Mouse (Mus musculus) activated CD4-positive, CD25-positive, alpha-beta regulatory T cell, adult 4 months (primary cell): ENCODE measurements around the gene Rasgrp1. TPM values are rescaled to one million over a fixed set of nuclear protein-coding genes. Genes with fewer than 3 reads are reported as not detected.

Source experiments
- ATAC-seq: one replicate; pipeline ENCODE4 v1.8.0; 2017
- polyA plus RNA-seq, 2 experiments: library from polyadenylated mRNA; unstranded; fragments of 100-300 nt; shearing (Covaris generic); gene quantifications; one replicate each; pipeline ENCODE4 v1.2.1; 2017

Rasgrp1 gene
- 10 to 100 TPM; 62.0 to 66.3 TPM for polyA plus RNA-seq

DNA sequence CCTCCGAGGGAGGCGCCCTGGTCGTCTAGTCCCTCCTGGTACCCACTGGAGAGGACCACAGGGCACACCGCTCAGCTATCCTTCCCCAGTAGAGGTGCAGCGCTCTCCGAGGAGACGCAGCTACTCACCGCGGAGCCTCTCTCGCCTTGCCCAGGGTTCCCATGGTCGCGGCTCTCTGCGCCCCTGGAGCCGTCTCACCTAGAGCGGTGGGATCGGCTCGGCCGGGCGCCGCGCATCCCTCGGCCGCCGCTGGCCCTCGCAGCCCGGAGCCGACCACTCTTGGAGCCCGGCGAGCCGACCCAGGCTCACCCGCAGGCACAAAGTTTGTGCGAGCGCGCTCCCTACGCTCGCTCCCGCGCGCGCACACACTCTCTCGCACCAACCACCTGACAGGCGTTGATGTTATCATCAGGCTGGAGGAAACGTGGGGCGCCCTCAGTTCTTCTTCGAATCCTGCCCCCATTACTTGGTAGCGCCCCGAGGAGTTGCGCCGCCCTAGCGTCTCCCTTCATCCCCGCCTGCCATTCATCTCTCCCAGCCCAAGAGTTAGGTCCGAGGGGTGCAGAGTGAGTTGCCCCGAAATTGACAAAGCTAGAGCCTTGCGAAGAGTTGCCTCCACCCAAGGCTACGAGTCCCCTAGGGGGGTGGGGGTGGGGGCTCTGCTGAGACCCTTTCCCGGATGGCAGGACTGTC lies at the start of gene Rasgrp1:
Rasgrp1 (minus strand) TSS at position 455 of the 693 bp plus-strand sequence.
- ATAC-seq = peak; percentile 79

DNA sequence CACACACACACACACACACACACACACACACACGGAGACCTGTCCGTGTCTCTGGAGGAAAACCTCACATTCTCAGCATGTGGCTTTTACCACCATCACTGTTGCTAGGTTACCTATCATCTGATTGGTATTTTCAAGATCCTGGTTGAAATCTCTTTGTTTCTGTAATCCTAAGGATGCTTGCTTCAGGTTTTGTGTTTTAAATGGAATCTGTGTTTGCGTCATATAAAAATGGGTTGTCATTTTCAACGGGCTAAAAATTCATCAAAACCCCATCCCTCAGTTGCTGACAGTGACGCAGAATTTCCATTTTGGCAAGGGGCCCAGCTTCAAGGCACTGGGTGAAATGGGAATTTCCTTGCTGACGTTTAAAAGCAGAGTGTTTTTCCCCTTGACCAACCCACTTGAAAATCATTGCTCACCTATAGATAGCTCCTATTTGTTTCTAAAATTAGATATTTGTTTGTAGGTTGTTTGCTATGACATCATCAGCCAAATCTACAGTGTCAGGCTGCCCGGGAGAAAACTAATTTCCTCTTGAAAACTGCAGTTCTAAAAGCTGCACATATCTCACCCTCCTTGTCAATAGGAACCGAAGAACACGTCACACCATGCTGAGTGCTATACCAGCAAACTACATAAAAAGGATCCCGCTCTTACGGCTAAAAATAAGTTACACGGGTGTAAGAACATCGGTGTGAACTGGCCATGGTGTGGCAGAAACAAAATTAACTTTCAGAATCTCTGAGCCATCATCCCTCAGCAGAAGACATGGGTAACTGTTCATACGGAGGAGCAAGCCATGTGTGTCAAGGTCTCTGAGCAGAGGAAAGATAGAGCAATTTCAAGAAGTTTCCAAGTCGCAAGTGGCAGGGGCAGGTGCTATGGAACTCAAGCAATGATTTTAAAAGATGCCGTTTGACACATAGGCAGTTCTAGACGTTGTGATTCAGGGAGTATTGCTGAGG lies 47.4 kb upstream of the Rasgrp1 start:
- ATAC-seq = peak; percentile 80

DNA sequence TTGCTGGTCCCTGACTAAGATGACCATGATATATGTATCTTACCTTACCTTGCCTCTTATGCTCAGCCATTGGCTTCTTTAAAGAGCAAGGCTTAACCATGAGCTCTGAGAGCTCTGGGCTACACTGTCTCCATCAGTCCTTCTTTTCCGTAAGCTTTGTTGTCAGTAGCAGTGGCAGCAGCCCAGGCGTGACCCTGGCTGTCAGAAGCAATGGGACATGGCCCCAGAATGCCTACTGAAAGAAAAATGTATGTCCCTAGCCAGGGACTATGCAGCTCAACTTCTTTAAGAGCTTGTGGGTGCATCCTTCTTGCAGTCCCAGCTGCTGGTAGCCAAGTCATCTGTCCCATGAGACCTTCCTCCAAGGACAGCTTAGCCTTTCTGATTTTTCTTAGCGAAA lies 46.7 kb upstream of the Rasgrp1 start:
- no peak for ATAC-seq

DNA sequence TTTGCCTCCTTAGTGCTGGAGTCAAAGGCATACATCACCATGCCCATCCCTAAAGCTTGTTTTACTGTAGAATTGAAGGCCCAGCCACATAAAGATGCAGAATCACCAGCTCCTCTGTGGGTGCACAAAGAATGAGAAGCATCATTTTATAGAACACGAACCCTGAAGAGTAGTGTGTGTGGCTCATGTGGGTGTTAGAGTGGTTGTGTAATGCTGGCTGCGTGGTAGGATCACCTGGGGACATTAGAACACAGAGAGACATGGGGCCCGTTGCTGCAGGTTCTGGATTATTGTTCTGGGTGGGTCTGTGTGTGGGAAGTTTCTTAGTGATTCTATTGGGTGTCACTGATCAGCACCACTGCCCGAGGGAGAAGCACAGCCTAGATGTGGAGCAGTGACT lies 45.3 kb upstream of the Rasgrp1 start:
- no peak for ATAC-seq

DNA sequence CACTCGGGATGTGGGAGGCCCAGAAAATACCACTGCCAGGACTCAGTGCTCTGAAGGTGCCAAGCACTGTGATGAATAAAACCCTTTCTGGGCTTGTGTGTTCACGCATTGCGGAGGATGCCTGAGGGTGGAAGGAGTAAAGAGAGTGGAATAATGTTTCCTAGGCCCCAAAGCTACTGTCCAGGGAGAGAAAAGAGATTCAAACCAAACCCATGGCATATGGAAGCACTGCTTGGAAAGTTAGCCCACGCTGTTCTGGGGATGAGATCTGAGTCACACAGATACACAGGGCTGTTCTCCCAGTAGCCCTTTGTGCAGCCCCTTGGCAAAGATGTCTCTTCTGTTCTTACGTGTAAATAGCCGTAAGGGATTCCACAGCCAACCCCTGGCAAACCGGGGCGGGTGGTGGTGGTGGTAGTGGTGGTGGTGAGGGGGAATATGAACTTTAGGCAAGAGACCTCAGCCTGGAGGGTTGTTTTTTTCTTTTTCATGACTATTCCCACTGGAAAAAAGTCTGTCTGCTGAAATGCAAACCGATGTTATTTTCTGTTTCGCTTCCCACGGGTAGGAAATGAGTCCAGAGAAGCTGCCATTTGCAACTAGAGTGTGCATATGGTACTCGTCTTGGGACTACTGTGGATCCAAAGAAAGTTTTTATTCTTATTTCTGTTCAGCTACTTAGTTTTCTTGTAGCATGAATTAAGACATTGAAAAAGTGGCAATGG lies 44.3 kb upstream of the Rasgrp1 start:
- no peak for ATAC-seq

DNA sequence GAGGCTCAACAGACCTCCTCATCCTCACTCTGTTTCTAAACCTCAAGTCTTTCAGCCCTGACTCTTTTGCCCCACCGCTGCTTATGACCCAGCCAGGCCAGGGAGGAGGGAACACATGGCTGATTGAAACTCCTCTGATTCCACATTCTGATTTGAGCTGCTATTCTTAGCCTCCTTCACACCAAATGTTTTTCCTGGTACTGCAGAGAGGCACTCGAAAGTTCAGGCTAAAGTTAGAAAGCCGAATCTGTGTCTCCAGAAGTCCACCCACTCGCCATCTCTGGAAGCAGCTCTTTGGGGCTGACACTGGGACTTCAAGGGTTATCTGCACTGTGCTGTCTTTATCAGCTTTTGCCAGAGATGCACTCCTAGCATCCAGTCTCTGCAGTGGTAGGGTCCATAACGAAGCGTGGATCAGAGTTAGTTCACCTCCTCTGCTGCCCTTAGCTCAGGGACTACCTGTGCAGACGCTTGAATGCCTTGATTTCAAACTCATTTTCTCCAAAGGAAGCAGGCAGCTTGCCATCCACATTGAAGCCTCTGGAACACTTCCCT lies 43.3 kb upstream of the Rasgrp1 start:
- no peak for ATAC-seq

DNA sequence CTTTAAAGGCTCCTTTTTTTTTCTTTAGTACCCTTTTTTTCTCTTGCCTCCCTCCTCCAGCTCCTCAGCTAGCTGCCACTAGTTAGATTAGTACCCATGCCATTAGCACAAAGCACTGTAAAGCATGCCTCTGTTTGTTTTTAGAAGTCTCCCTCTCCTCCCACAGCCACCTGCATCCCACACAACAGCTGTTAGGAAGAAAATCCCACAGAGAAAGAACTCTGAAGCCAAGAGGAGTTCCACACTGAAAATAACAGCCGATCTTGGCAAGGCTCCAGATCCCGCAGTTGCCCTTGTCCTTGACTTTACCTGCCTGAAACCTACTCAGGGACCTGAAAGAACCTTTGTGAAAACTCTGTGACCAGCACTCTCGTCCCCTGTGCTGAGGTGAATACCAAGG lies 38.5 kb upstream of the Rasgrp1 start:
- ATAC-seq = no peak

DNA sequence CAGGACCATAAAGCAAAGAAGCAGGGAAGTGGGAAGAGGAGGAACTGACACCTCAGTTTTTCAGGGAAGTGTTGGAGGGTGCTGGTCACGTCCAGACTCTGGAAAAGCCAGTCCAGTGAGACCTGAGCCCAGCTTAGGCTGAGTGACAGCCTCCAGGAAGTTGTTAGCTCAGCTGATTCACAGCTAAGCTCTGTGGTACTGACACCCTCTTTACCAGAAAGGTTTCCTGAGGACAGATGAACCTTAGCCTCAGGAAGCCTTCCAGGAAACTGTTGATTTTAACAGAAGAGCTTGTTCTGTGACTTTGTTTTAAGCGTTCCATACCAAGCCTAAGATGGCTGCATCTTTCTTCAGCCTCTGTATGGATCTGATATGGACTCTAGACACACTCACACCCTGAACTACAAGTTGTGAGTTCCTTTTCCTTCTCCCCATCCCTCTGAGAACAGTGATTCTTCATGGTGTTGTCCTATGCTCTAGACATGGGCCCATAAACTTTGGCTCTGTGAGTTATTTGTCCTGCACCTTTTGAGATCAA lies 31.6 kb upstream of the Rasgrp1 start:
- ATAC-seq = peak; percentile 93

DNA sequence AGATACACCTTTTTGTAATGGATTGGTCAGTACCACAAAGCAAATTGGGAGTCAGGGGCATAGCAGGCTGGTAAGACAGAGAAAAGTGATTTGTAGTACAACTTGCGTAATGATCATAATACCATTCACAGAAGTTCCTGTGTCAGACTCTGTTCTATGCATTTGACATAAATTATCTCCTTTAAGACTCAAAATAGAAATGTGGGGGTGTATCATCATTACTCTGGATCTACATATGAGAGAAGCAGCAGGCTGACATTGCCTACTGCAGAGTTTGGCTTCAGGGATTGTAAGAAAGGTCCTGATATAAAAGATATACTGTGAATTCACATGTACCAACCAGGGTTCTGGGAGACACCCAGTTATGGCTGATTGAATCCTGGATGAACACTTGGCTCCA lies 28.9 kb upstream of the Rasgrp1 start:
- no peak for ATAC-seq

DNA sequence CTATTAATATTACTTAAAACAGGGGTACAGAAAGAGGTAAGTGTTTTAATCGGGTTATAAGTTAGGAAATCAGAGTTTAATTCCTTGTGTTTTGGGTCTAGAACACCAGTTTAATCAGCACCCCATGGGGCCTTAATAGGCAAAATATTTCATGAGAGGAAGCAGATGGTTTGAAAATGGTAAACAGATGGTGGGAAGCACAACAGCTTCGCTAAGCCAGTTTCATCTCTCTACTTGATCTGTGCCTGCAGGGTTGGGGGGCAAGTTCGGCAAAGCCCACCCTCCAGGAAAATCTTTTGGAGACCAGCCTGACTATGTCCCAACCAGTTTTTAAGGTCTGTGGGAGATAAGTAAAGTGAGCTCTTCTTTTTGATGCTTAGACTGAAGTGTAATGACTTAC lies 23.7 kb upstream of the Rasgrp1 start:
- ATAC-seq = no peak

DNA sequence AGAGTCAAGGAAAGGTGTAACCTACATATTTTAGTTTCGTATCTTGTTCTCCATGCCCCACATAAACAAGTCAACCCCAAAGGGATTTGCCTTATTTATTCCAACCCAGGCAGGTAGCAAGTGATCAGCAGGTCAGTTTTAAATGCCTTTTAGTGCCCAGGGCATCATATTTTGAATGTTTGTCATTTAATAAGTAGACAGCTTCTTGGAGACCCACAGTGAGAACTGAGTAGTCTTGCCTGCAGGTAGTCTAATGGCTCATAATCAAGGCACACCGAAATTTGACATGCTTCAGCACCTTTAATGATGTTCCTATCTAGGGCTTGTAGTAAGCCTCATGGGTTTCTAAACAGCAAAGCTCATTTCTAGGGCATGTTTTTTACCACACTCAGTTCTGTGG lies 21.3 kb upstream of the Rasgrp1 start:
- no peak for ATAC-seq

DNA sequence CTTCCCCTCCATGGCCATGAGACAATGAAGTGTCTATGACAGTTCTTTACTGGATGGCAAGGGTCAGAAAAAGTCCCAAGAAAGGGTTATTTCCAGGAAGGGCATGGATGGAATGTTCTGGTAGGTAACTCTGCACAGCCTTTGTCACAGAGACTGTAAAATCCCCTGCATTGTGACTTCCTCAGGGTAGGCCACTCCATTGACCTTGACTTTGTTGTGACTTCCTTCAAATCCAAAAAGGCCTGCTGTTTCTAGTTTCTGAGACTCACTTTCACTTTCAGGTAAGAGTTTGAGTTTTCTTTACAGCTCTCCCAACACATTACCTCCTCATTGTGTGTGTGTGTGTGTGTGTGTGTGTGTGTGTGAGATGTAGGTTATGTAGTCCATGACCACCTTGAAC lies 15.1 kb upstream of the Rasgrp1 start:
- ATAC-seq = peak; percentile 64

DNA sequence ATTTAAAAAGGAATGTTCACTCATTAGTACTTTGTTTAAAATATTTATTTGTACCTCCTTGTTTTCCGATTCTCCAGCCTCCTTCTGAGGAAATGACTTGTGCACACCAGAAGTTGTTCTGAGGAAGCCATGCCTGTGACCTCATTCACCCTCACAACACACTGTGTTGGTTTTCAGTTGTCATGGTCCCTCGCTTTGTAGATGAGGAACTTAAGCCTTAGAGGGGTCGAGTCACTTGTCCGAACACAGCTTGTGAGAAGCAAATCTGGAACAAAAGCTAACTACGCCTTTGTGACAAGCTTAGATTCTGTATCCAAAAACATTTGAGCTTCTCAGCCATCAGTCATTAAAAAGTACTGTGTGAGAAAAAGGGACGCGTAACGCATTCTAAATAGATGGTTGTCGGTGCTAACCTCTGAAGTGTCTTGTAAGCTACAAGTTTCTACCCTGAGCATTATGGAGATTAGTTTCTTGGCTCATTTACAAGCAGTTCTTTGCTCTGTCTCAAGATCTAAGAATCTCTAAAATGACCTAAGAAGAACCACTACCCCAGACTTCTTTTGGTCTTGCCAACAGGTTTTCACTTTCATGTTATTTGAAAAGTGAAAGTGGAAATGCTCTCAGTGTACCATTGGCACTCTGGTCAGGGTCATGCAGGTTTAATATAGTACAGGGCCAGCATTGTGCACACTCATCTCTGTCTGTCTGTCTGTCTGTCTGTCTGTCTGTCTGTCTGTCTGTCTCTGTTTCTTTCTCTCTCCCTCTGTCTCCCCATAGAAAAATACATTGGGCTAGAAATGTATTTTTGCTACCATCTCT lies 9.7 kb upstream of the Rasgrp1 start:
- ATAC-seq = peak; percentile 76

DNA sequence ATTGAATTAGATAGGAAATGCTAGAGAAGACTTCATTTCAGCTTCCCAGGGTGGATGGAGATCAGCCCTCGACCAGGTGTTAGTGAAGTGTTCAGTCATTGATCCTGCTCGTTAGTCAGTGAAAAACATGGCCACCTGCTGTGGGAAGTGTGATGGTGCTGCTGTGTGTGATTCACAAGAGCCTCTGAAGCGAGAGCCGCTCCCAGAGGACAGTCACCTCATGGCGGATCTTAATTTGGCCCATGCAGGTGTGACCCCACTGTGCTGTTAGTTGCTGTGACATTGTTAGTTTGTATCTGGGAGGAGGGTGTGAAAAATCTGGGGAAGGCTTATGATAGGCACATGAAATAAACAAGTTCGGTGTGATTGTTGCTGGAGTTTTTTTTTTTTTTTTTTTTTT lies 7.3 kb upstream of the Rasgrp1 start:
- no peak for ATAC-seq

DNA sequence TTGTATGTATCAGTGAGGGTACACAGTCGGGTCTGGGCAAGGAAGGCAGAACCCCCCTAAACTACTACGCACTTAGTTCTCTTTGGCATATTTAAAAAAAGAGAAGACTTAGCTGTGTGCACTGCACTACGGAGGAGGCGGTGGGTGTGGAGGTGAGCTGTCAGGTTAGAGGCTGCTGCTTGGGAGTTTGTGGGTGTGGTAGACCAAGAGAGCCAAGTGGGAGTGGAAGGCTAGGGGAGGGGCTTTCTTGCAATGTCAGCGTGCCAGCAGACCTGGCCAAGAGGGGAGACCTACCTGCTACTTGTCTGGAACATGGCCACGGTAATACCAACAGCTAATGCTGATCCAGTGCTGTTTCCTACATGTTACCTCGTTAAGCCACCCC lies 431 bp upstream of the Rasgrp1 start:
- ATAC-seq = peak; percentile 29

DNA sequence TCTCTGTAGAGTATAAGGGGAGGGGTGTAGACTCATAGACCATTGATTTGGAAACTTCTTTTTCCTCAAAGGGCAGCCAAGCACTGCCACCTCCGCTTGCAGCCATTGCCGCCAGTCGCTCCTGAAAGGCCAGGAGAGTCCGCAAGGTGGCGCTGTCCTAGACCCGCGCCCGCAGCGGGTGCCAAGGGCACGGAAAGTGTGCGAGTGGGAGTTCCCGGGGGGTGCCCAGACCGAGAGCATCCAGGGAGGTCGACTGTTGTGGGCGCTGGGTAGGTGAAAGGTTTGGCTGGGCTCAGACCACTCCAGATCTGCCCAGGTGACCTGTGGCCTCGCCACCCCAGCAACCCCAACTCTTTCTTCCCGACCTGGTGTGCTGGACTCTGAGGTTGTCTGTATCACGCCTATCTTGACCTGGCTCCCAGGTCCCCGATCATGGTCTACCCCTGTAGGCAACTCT lies 683 bp downstream of the Rasgrp1 start:
- ATAC-seq = peak; percentile 64

DNA sequence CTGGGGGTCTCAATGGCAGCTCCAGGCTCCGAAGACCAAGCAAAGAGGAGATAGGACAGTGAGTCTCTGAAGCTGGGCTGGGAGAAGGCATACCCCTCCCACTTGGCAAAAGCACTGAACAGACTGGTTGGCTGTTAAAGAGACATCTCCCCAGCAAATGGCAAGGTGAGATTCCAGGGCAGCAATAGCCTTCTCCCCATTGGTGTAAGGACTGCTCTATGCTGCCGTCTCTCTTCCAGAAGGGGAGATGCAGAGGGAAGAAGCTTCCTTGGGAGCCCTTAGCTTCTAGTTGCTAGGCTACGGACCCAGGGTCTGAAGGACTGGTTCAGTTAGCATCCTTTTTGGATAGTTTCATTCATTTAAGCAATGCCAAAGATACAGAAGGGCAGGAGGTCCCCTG lies 4.3 kb downstream of the Rasgrp1 start:
- ATAC-seq = no peak

DNA sequence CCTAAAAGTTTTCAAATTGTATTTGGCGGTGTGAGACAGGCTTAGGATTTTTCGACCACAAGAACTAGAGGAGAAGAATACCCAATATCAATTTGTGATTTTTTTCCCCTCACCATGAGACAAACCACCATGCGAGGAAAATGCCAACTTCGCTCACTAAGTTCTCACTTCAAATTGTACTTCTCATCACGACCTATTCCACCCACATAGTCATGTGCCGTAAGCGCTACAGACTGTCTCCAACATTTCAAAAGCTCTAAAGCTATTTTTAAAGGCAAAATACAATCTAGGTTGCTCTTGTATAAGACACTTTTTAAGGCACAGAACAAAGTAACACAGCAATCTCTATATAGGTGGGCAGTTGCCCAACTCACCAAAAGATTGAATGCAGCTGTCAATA lies 4.9 kb downstream of the Rasgrp1 start:
- no peak for ATAC-seq

DNA sequence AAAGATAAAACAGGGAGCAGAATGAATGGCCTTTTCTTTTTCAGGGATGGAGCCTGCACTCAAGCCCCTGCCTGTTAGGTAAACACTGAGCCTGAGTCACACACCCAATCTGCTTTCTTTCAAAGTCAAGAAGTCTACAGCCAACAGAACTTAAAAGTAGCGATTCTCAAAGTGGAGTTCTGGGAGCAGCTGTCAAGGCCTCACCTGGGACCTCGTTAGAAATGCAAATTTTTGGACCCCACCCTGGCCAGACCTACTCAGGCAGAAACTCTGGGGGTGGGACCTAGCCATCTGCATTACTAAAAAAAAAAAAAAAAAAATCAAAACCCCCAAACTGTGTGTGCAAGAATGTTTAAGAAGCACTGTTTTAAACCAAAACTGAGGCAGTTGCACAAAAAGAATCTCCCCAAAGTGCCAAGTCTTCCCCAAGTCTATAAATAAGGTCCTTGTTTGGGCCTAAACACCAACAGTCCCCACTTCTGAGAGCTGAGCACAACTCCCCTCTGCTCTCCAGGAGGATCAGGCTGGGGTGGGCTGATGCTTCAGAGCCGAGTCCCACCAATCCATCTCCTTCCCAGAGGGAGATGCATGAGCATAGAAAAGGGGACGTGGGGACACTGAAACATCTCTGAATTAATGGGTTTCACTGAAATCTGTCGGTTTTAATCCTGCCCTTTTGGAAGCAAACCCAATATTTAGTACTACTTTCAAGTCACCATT lies 5.7 kb downstream of the Rasgrp1 start:
- ATAC-seq = no peak

DNA sequence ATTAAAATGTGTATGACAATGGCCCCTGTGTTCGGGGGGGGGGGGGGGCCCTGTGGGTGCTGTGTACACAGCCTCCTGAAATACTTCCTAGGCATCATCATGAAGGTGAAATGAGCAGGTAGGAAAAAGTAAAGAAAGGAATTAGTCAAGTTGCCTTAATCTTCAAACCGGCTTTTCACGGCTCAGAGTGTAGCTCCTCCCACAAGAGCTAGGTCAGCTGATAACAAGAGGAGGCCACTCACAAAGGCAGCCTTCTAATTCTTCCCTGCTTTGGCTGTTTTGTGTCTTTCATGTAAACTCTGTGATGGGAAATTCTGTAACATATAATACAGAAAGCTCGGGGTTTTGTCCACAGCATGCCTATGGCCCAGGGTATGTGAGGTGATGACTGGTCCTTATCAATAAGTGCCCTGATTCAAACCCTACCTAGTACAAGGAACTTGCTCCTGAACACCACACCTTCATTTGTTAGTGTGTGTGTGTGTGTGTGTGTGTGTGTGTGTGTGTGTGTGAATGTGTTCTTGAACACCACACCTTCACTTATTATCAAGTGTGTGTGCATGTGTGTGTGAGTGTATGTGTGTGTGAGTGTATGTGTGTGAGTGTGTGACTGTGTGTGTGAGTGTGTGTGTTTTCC lies 7.1 kb downstream of the Rasgrp1 start:
- ATAC-seq = peak; percentile 46
